Mouse (Mus musculus) kidney, adult 2 months (tissue): Measurements from ENCODE around the gene Cfap69.

Experiments used
- CTCF ChIP-seq: fragments of 200-500 bp; conservative IDR thresholded peaks from 2 replicates; pipeline ENCODE4 v1.5.1; 2011; ENCODE audit warnings: low read depth, mild to moderate bottlenecking, control low read depth, low read length, moderate library complexity, mixed read lengths; ENCODE audit not compliant: insufficient read depth, insufficient read length
- POLR2A ChIP-seq: fragments of 200-500 bp; IDR thresholded peaks from one replicate; pipeline ENCODE4 v1.6.1; 2011; ENCODE audit warnings: low read depth, low read length, control low read depth

GRCm38 (mm10) chr5:5610540-5610939 lies 53.5 kb downstream of the Cfap69 start:
- no peak for TF ChIP-seq CTCF
- no peak for TF ChIP-seq POLR2A
